Mouse (Mus musculus) brain, embryonic 14.5 days (tissue): ENCODE measurements around the gene Atg16l1.

Experiments used
- CTCF ChIP-seq: fragments of 200-500 bp; IDR thresholded peaks from 2 replicates; pipeline ENCODE4 v1.5.1; 2012; ENCODE audit warnings: inconsistent platforms, mild to moderate bottlenecking, moderate library complexity, borderline replicate concordance; ENCODE audit not compliant: insufficient read depth, insufficient read length; ENCODE audit errors: extremely low read depth
- POLR2A ChIP-seq: fragments of 200-500 bp; IDR thresholded peaks from 2 replicates; pipeline ENCODE4 v1.6.1; 2012; ENCODE audit warnings: mild to moderate bottlenecking, inconsistent platforms, borderline replicate concordance; ENCODE audit not compliant: poor library complexity, insufficient read depth, insufficient read length, severe bottlenecking; ENCODE audit errors: extremely low read depth

DNA sequence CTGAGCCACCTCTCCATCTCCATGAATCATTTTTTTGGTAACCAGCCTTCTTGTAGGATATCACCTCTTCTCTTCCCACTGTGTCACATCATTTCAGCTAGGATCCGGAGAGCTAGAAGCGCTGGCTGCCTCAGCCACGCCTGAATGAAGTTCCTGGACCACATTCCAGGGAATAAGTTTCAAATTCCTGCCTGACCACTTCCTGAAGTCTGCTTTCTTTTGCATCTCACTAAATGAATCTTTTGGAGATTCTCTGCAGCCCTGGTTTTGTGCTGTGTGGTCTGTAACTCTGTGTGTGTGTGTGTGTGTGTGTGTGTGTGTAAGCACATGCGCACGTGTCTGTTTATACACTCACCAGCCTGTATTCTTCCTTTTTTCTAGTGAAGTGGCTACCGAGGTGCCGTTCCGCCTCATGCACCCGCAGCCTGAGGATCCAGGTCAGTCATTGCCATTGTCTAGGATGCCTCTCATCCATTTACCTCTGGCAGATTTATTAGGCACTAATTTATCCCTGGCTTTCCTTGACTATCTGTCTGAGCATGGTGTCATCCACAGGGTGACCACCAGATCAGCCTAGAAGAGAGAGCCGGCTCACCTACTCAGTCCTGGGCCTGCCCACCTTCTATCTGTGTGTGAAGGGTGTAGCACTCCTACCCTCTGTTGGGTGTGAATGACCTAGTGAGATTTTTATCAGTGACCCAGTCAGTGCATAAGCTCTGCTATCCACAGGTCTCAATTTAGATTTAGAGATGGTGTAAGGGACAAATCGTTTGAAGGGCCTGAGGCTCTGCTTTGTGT lies 84.9 kb downstream of the Atg16l1 start:
- no peak for TF ChIP-seq CTCF
- TF ChIP-seq POLR2A, result no peak
